Mouse (Mus musculus): ENCODE measurements around the gene Ccser1. TPM values are rescaled to one million over a fixed set of nuclear protein-coding genes. Genes with fewer than 3 reads are reported as not detected.

Gene Ccser1
- polyA plus RNA-seq, 1 experiment from 2014 or later: 10.2 TPM

DNA sequence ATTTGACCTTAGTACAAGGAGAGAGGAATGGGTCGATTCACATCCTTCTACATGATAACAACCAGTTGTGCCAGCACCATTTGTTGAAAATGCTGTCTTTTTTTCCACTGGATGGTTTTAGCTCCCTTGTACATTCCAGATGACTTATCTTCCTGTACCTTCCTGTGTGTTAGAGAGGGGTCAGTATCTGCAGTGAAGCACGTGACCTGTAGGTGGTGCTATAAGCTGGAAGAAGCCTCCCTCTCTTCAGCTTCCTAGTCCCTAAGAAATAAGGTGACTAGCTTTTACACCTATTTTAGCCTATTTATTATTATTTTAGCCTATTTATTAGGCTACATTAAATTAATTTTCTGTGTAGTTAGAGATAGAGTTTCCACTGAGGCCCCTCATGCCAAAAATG, 506.9 kb downstream of the Ccser1 start:
- Histone ChIP-seq H3K36me3 (no peaks in the 10 kb centered on the region), H3K4me3 (no peak overlapping the region), H3K9ac (no peak overlapping the region), H3K27me3 (no peaks in the 10 kb centered on the region), H3K4me2 (replicated peaks) (no peak overlapping the region), H3K27ac (no peak overlapping the region), H3K4me1 (no peaks in the 10 kb centered on the region), H3K9me3 (no peaks in the 10 kb centered on the region)
- 39% methylated on average over 2 of the region's 2 CpGs for WGBS
- no peak for ATAC-seq (ENCODE audit: low FRiP score, low read depth)

DNA sequence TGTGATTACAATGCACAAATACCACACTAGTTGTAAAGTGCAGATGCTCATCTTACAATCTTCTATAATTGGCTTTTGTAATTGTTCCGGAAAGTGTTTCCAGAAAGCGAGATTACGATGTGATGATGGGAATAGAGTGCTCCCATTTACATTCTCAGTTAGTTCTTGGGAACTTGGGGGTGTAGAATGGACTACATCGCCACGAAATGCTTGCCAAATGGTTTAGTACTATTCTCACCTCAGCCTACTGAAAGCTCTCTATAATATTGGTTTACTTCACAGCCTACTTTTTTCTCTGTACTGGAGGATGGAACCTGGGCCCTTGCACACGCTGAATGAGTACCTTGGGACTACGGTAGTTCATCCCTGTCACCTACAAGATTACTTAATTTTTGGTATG, 522.9 kb downstream of the Ccser1 start:
- 85% methylated on average over 7 of the region's 7 CpGs for WGBS
- Histone ChIP-seq H3K4me3 (no peak overlapping the region), H3K36me3 (no peaks in the 10 kb centered on the region), H3K4me2 (replicated peaks) (no peak overlapping the region), H3K27me3 (no peaks in the 10 kb centered on the region), H3K27ac (no peak overlapping the region), H3K9me3 (no peaks in the 10 kb centered on the region), H3K9ac (no peak overlapping the region), H3K4me1 (no peaks in the 10 kb centered on the region)
- ATAC-seq (ENCODE audit: low FRiP score, low read depth): no peak

- Histone ChIP-seq H3K27ac (no peak overlapping the region), H3K9ac (no peak overlapping the region), H3K4me3 (no peak overlapping the region), H3K9me3 (no peaks in the 10 kb centered on the region), H3K4me1 (no peaks in the 10 kb centered on the region), H3K27me3 (no peaks in the 10 kb centered on the region), H3K4me2 (replicated peaks) (no peak overlapping the region), H3K36me3 (no peaks in the 10 kb centered on the region)
- ATAC-seq (ENCODE audit: low FRiP score, low read depth): no peak
- 80% methylated on average over 1 of the region's 1 CpGs for WGBS
Observed at GRCm38 (mm10) chr6:61721220-61721619, 541.1 kb downstream of the Ccser1 start.

- Histone ChIP-seq H3K4me2 (replicated peaks) (no peak overlapping the region), H3K36me3 (no peaks in the 10 kb centered on the region), H3K27me3 (no peaks in the 10 kb centered on the region), H3K4me3 (no peak overlapping the region), H3K4me1 (no peaks in the 10 kb centered on the region), H3K27ac (no peak overlapping the region), H3K9me3 (no peaks in the 10 kb centered on the region), H3K9ac (no peak overlapping the region)
- no peak for ATAC-seq (ENCODE audit: low FRiP score, low read depth)
- WGBS: 53% methylated on average over 1 of the region's 1 CpGs
Observed at GRCm38 (mm10) chr6:61729065-61729464, 548.9 kb downstream of the Ccser1 start.

DNA sequence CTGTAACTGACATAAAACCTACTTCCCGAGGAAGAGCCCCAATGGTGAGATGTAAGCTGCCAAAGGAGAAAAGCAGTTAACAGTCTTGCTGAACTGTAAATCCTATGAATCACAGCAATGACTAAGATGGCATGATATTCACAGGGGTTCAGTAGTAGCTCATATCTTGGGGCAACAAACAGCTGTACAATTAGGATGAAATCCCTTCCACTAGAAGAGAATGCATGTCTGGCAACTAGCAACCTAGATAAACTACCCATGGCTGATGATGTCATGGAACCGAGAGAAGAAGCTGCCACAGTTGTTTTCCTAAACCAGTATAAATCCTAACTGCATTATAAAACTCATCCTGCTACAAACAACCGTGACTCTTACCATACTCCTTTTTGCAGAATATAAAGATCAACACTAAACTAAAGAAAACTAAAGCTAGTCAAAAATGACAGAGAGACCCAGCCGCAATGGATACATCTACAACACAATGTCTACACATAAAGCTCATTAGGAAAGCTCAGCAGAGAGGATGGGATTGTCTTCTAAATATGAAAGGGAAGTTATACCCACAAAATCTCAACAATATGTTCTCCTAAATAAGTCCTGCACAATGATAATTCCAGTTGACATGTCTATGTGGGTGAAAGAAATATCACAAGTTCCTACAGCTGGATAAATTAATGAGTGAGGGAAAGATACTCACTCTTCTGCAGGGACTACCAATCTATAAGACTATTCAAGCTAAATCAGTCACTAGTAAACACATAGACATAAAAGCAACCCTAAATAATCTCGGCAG, 550.2 kb downstream of the Ccser1 start:
- no peak for ATAC-seq (ENCODE audit: low FRiP score, low read depth)
- Histone ChIP-seq H3K36me3 (no peaks in the 10 kb centered on the region), H3K4me2 (replicated peaks) (no peak overlapping the region), H3K9me3 (no peaks in the 10 kb centered on the region), H3K9ac (no peak overlapping the region), H3K27ac (no peak overlapping the region), H3K27me3 (no peaks in the 10 kb centered on the region), H3K4me1 (no peaks in the 10 kb centered on the region), H3K4me3 (no peak overlapping the region)
- 71% methylated on average over 5 of the region's 5 CpGs for WGBS

- Histone ChIP-seq H3K27ac (no peak overlapping the region), H3K36me3 (no peaks in the 10 kb centered on the region), H3K9me3 (no peaks in the 10 kb centered on the region), H3K27me3 (no peaks in the 10 kb centered on the region), H3K4me1 (no peaks in the 10 kb centered on the region), H3K4me3 (no peak overlapping the region), H3K9ac (no peak overlapping the region), H3K4me2 (replicated peaks) (no peak overlapping the region)
- WGBS: 66% methylated on average over 1 of the region's 1 CpGs
- no peak for ATAC-seq (ENCODE audit: low FRiP score, low read depth)
Observed at GRCm38 (mm10) chr6:61746346-61746745, 566.2 kb downstream of the Ccser1 start.

DNA sequence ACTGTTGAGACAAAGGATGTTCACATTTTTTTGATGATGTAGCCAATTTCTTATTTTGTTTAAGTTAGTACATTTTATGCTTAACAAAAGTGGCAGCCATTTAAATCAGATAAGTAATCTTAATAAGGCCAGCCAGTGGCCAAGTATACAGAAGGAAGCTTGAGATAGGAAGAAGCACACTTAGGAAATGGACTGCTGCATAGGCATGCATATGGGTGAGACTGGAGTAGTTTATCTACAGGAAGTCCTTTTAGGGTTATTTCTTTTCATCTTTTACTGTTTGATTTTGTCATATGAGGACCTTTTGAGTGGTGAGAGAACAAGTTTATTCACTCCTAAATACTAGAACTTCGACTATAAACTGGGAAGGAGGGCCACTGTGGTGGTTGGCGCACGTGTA, 582.0 kb downstream of the Ccser1 start:
- Histone ChIP-seq H3K9me3 (no peaks in the 10 kb centered on the region), H3K4me1 (no peaks in the 10 kb centered on the region), H3K27me3 (no peaks in the 10 kb centered on the region), H3K9ac (no peak overlapping the region), H3K4me3 (no peak overlapping the region), H3K4me2 (replicated peaks) (no peak overlapping the region), H3K27ac (no peak overlapping the region), H3K36me3 (no peaks in the 10 kb centered on the region)
- no peak for ATAC-seq (ENCODE audit: low FRiP score, low read depth)
- 84% methylated on average over 3 of the region's 3 CpGs for WGBS

- Histone ChIP-seq H3K27ac (no peak overlapping the region), H3K4me3 (no peak overlapping the region), H3K9me3 (no peaks in the 10 kb centered on the region), H3K27me3 (no peaks in the 10 kb centered on the region), H3K4me2 (replicated peaks) (no peak overlapping the region), H3K4me1 (no peaks in the 10 kb centered on the region), H3K36me3 (no peaks in the 10 kb centered on the region), H3K9ac (no peak overlapping the region)
- no peak for ATAC-seq (ENCODE audit: low FRiP score, low read depth)
- 86% methylated on average over 5 of the region's 5 CpGs for WGBS
Observed at GRCm38 (mm10) chr6:61763379-61763778, 583.3 kb downstream of the Ccser1 start.

DNA sequence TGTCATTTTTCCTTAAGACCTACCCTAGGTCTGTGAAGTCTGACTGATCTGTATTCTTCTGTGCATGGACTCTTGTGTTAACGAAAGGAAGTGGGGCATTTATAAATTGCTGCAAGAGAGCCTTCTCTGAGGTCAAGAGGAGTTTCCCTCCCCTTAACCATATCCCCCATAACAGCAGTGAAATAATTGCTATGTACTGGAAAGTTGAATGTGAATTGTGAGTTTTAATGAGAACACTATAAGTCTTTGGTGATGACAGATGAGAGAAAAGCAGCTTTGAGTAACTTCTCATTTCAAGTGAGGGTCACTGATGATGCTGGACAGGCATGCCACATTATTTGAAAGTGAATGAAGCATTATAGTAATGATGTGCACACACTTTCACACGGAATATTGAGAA, 585.7 kb downstream of the Ccser1 start:
- H3K27me3 ChIP-seq: no peaks in the 10 kb centered on the region

GRCm38 (mm10) chr6:61767151-61767550, 587.0 kb downstream of the Ccser1 start:
- Histone ChIP-seq H3K4me1 (no peaks in the 10 kb centered on the region), H3K36me3 (no peaks in the 10 kb centered on the region), H3K9me3 (no peaks in the 10 kb centered on the region), H3K27me3 (no peaks in the 10 kb centered on the region), H3K9ac (no peak overlapping the region), H3K27ac (no peak overlapping the region), H3K4me3 (no peak overlapping the region), H3K4me2 (replicated peaks) (no peak overlapping the region)
- WGBS: 81% methylated on average over 8 of the region's 8 CpGs
- no peak for ATAC-seq (ENCODE audit: low FRiP score, low read depth)

More for the DNA sequence above, 585.7 kb downstream of the Ccser1 start:
- no peaks in the 10 kb centered on the region for H3K4me1 ChIP-seq
- no peak overlapping the region for H3K9ac ChIP-seq
- no peaks in the 10 kb centered on the region for H3K9me3 ChIP-seq
- WGBS: 52% methylated on average over 2 of the region's 2 CpGs
- H3K4me2 ChIP-seq (replicated peaks): no peak overlapping the region
- H3K27ac ChIP-seq: no peak overlapping the region
- H3K36me3 ChIP-seq: no peaks in the 10 kb centered on the region
- no peak for ATAC-seq (ENCODE audit: low FRiP score, low read depth)
- no peak overlapping the region for H3K4me3 ChIP-seq

GRCm38 (mm10) chr6:61786706-61787105, 606.6 kb downstream of the Ccser1 start:
- Histone ChIP-seq H3K9ac (no peak overlapping the region), H3K4me2 (replicated peaks) (no peak overlapping the region), H3K4me3 (no peak overlapping the region), H3K9me3 (no peaks in the 10 kb centered on the region), H3K4me1 (no peaks in the 10 kb centered on the region), H3K36me3 (no peaks in the 10 kb centered on the region), H3K27me3 (no peaks in the 10 kb centered on the region), H3K27ac (no peak overlapping the region)
- no peak for ATAC-seq (ENCODE audit: low FRiP score, low read depth)
- 79% methylated on average over 2 of the region's 2 CpGs for WGBS

DNA sequence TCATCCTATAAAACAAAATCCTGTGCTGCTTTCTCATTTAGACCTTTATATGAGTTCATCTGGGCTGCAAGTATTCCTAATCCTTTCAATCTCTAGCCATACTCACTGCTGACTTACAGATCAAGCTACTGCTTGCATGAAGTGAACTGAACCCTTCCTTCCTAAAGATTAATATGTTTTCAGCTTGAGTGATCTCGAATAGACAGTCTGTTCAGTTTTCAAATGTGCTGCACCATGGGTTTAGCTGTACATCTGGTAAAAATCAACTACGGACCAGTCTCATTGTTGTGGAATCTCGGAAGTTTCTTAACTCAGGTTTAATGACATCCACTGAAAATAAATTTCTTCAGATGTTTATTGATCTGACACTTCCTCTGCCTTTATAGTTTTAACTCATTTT, 620.8 kb downstream of the Ccser1 start:
- Histone ChIP-seq H3K9ac (no peak overlapping the region), H3K4me3 (no peak overlapping the region), H3K36me3 (no peaks in the 10 kb centered on the region), H3K27me3 (no peaks in the 10 kb centered on the region), H3K27ac (no peak overlapping the region), H3K9me3 (no peaks in the 10 kb centered on the region), H3K4me1 (no peaks in the 10 kb centered on the region), H3K4me2 (replicated peaks) (no peak overlapping the region)
- no peak for ATAC-seq (ENCODE audit: low FRiP score, low read depth)
- WGBS: 26% methylated on average over 3 of the region's 3 CpGs

GRCm38 (mm10) chr6:61805481-61805880, 625.4 kb downstream of the Ccser1 start:
- no peak overlapping the region for H3K27ac ChIP-seq
- H3K4me2 ChIP-seq (replicated peaks): no peak overlapping the region
- H3K36me3 ChIP-seq: no peaks in the 10 kb centered on the region
- no peaks in the 10 kb centered on the region for H3K9me3 ChIP-seq
- WGBS: 93% methylated on average over 1 of the region's 1 CpGs
- ATAC-seq (ENCODE audit: low FRiP score, low read depth): no peak
- no peak overlapping the region for H3K4me3 ChIP-seq
- no peaks in the 10 kb centered on the region for H3K27me3 ChIP-seq
- no peaks in the 10 kb centered on the region for H3K4me1 ChIP-seq
- no peak overlapping the region for H3K9ac ChIP-seq
